Mouse (Mus musculus): ENCODE measurements at regions not wholly inside any gene's neighbourhood (a gene's known extent, or its start where the extent isn't known, plus 50 kb on each side); places are given as distances from the start of the nearest gene placed in this dataset.

- H3K4me2 ChIP-seq: no peak overlapping the region
- DNase-seq (no peak), ATAC-seq (ENCODE audit: low read depth) (no peak)
- no peak overlapping the region for H3K27ac ChIP-seq
- no peak overlapping the region for H3K4me3 ChIP-seq (replicated peaks)
- H3K4me1 ChIP-seq (replicated peaks): no peaks in the 10 kb centered on the region
- H3K36me3 ChIP-seq: no peaks in the 10 kb centered on the region
- H3K27me3 ChIP-seq: no peaks in the 10 kb centered on the region
- H3K9ac ChIP-seq: no peak overlapping the region
- H3K9me3 ChIP-seq (replicated peaks): no peaks in the 10 kb centered on the region
- 3% methylated on average over 5 of the region's 5 CpGs for WGBS (ENCODE audit: insufficient replicate concordance)
Measured at GRCm38 (mm10) chr12:107770516-107770836, 232.9 kb downstream of the Bcl11b start.

GRCm38 (mm10) chr12:107771325-107771724 is 232.1 kb downstream of the Bcl11b start:
- 55% methylated on average over 2 of the region's 2 CpGs for WGBS (ENCODE audit: insufficient replicate concordance)
- H3K4me3 ChIP-seq (replicated peaks): no peak overlapping the region
- H3K4me1 ChIP-seq (replicated peaks): no peaks in the 10 kb centered on the region
- no peak overlapping the region for H3K4me2 ChIP-seq
- no peak overlapping the region for H3K27ac ChIP-seq
- H3K27me3 ChIP-seq: no peaks in the 10 kb centered on the region
- H3K9ac ChIP-seq: no peak overlapping the region
- no peaks in the 10 kb centered on the region for H3K36me3 ChIP-seq
- no peak for ATAC-seq (ENCODE audit: low read depth)
- DNase-seq: no peak
- H3K9me3 ChIP-seq (replicated peaks): no peaks in the 10 kb centered on the region

- WGBS (ENCODE audit: insufficient replicate concordance): 34% methylated on average over 3 of the region's 3 CpGs
- Histone ChIP-seq H3K4me3 (replicated peaks) (no peak overlapping the region), H3K27me3 (no peaks in the 10 kb centered on the region), H3K4me1 (replicated peaks) (no peaks in the 10 kb centered on the region), H3K36me3 (no peaks in the 10 kb centered on the region), H3K27ac (no peak overlapping the region), H3K9ac (no peak overlapping the region), H3K4me2 (no peak overlapping the region), H3K9me3 (replicated peaks) (no peaks in the 10 kb centered on the region)
- ATAC-seq (ENCODE audit: low read depth): no peak
- DNase-seq: no peak
Measured at GRCm38 (mm10) chr12:107771809-107772208, 231.6 kb downstream of the Bcl11b start.

- no peak for ATAC-seq (ENCODE audit: low read depth)
- no peak overlapping the region for H3K27ac ChIP-seq
- no peaks in the 10 kb centered on the region for H3K27me3 ChIP-seq
Measured at GRCm38 (mm10) chr12:107778046-107778445, 225.4 kb downstream of the Bcl11b start.

GRCm38 (mm10) chr12:107779306-107780057 is 223.9 kb downstream of the Bcl11b start:
- no peak for DNase-seq
- Histone ChIP-seq H3K36me3 (no peaks in the 10 kb centered on the region), H3K4me1 (replicated peaks) (no peaks in the 10 kb centered on the region), H3K9me3 (replicated peaks) (no peaks in the 10 kb centered on the region), H3K27me3 (no peaks in the 10 kb centered on the region), H3K4me3 (replicated peaks) (no peak overlapping the region), H3K27ac (no peak overlapping the region), H3K9ac (no peak overlapping the region), H3K4me2 (no peak overlapping the region)
- ATAC-seq (ENCODE audit: low read depth): no peak
- 61% methylated on average over 13 of the region's 13 CpGs for WGBS (ENCODE audit: insufficient replicate concordance)

More at GRCm38 (mm10) chr12:107778046-107778445, 225.4 kb downstream of the Bcl11b start:
- no peak overlapping the region for H3K4me2 ChIP-seq
- H3K4me1 ChIP-seq (replicated peaks): no peaks in the 10 kb centered on the region
- H3K9ac ChIP-seq: no peak overlapping the region
- H3K4me3 ChIP-seq (replicated peaks): no peak overlapping the region
- H3K9me3 ChIP-seq (replicated peaks): no peaks in the 10 kb centered on the region
- WGBS (ENCODE audit: insufficient replicate concordance): 60% methylated on average over 9 of the region's 9 CpGs
- H3K36me3 ChIP-seq: no peaks in the 10 kb centered on the region
- no peak for DNase-seq

GRCm38 (mm10) chr12:107782147-107782546 is 221.3 kb downstream of the Bcl11b start:
- DNase-seq (no peak), ATAC-seq (ENCODE audit: low read depth) (no peak)
- 60% methylated on average over 3 of the region's 3 CpGs for WGBS (ENCODE audit: insufficient replicate concordance)
- no peak overlapping the region for H3K9ac ChIP-seq
- no peak overlapping the region for H3K4me3 ChIP-seq (replicated peaks)
- no peaks in the 10 kb centered on the region for H3K27me3 ChIP-seq
- H3K27ac ChIP-seq: no peak overlapping the region
- no peak overlapping the region for H3K4me2 ChIP-seq
- H3K4me1 ChIP-seq (replicated peaks): no peaks in the 10 kb centered on the region
- no peaks in the 10 kb centered on the region for H3K9me3 ChIP-seq (replicated peaks)
- H3K36me3 ChIP-seq: no peaks in the 10 kb centered on the region

GRCm38 (mm10) chr12:107783831-107784230 is 219.6 kb downstream of the Bcl11b start:
- no peaks in the 10 kb centered on the region for H3K4me1 ChIP-seq (replicated peaks)
- H3K9me3 ChIP-seq (replicated peaks): no peaks in the 10 kb centered on the region; the same call in 1 of the 2 replicates
- H3K9ac ChIP-seq: no peak overlapping the region
- H3K4me2 ChIP-seq: no peak overlapping the region
- H3K27ac ChIP-seq: no peak overlapping the region
- WGBS (ENCODE audit: insufficient replicate concordance): 55% methylated on average over 7 of the region's 7 CpGs
- DNase-seq: no peak
- ATAC-seq (ENCODE audit: low read depth): no peak
- no peaks in the 10 kb centered on the region for H3K27me3 ChIP-seq
- no peaks in the 10 kb centered on the region for H3K36me3 ChIP-seq
- no peak overlapping the region for H3K4me3 ChIP-seq (replicated peaks)

GRCm38 (mm10) chr12:107789818-107790217 is 213.6 kb downstream of the Bcl11b start:
- no peaks in the 10 kb centered on the region; the same call in 1 of the 2 replicates for H3K9me3 ChIP-seq (replicated peaks)
- H3K4me2 ChIP-seq: no peak overlapping the region
- H3K4me3 ChIP-seq (replicated peaks): no peak overlapping the region
- no peaks in the 10 kb centered on the region for H3K36me3 ChIP-seq
- no peak overlapping the region for H3K27ac ChIP-seq
- H3K9ac ChIP-seq: no peak overlapping the region
- H3K27me3 ChIP-seq: no peaks in the 10 kb centered on the region
- WGBS (ENCODE audit: insufficient replicate concordance): 40% methylated on average over 6 of the region's 6 CpGs
- ATAC-seq (ENCODE audit: low read depth) (no peak), DNase-seq (no peak)
- H3K4me1 ChIP-seq (replicated peaks): no peaks in the 10 kb centered on the region

GRCm38 (mm10) chr12:107800296-107800695 is 203.1 kb downstream of the Bcl11b start:
- no peak for DNase-seq
- H3K27me3 ChIP-seq: no peaks in the 10 kb centered on the region
- WGBS (ENCODE audit: insufficient replicate concordance): 75% methylated on average over 5 of the region's 5 CpGs
- H3K4me1 ChIP-seq (replicated peaks): no peaks in the 10 kb centered on the region
- no peak overlapping the region for H3K27ac ChIP-seq
- no peak overlapping the region for H3K9ac ChIP-seq
- ATAC-seq (ENCODE audit: low read depth): no peak
- no peak overlapping the region for H3K4me3 ChIP-seq (replicated peaks)
- H3K9me3 ChIP-seq (replicated peaks): no peaks in the 10 kb centered on the region
- H3K4me2 ChIP-seq: no peak overlapping the region
- H3K36me3 ChIP-seq: no peaks in the 10 kb centered on the region

GRCm38 (mm10) chr12:107807634-107808033 is 195.8 kb downstream of the Bcl11b start:
- 0 out of 2 replicates have a peak, but pooled peaks cover 6% of the 10 kb centered on the region for H3K27me3 ChIP-seq
- no peak for ATAC-seq (ENCODE audit: low read depth)
- 14% methylated on average over 11 of the region's 11 CpGs for whole genome bisulfite sequencing (ENCODE audit: insufficient replicate concordance)
- H3K4me2 ChIP-seq: no peak overlapping the region
- H3K9ac ChIP-seq: no peak overlapping the region
- no peaks in the 10 kb centered on the region for H3K4me1 ChIP-seq (replicated peaks)
- H3K27ac ChIP-seq: no peak overlapping the region
- no peaks in the 10 kb centered on the region for H3K9me3 ChIP-seq (replicated peaks)
- no peak for DNase-seq
- H3K4me3 ChIP-seq (replicated peaks): no peak overlapping the region
- no peaks in the 10 kb centered on the region for H3K36me3 ChIP-seq

GRCm38 (mm10) chr12:107808158-107808715 is 195.2 kb downstream of the Bcl11b start:
- no peaks in the 10 kb centered on the region for H3K36me3 ChIP-seq
- 0 out of 2 replicates have a peak, but pooled peaks cover 6% of the 10 kb centered on the region for H3K27me3 ChIP-seq
- no peak overlapping the region for H3K9ac ChIP-seq
- H3K4me1 ChIP-seq (replicated peaks): no peaks in the 10 kb centered on the region
- ATAC-seq (ENCODE audit: low read depth) (no peak), DNase-seq (no peak)
- WGBS (ENCODE audit: insufficient replicate concordance): 28% methylated on average over 9 of the region's 9 CpGs
- H3K4me2 ChIP-seq: no peak overlapping the region
- no peak overlapping the region for H3K27ac ChIP-seq
- no peak overlapping the region for H3K4me3 ChIP-seq (replicated peaks)
- no peaks in the 10 kb centered on the region for H3K9me3 ChIP-seq (replicated peaks)

- H3K4me2 ChIP-seq: no peak overlapping the region
- H3K9ac ChIP-seq: no peak overlapping the region
- 0 out of 2 replicates have a peak, but pooled peaks cover 6% of the 10 kb centered on the region for H3K27me3 ChIP-seq
- H3K9me3 ChIP-seq (replicated peaks): no peaks in the 10 kb centered on the region
- DNase-seq (no peak), ATAC-seq (ENCODE audit: low read depth) (no peak)
- WGBS (ENCODE audit: insufficient replicate concordance): 45% methylated on average over 5 of the region's 5 CpGs
- H3K4me3 ChIP-seq (replicated peaks): no peak overlapping the region
- H3K4me1 ChIP-seq (replicated peaks): no peaks in the 10 kb centered on the region
- H3K36me3 ChIP-seq: no peaks in the 10 kb centered on the region
- no peak overlapping the region for H3K27ac ChIP-seq
Measured at GRCm38 (mm10) chr12:107811231-107811630, 192.2 kb downstream of the Bcl11b start.

All from liver, embryonic 13.5 days (tissue).